Mouse (Mus musculus): ENCODE measurements at regions not wholly inside any gene's neighbourhood (a gene's known extent, or its start where the extent isn't known, plus 50 kb on each side); places are given as distances from the start of the nearest gene placed in this dataset.
A peak's percentile ranks its signal among the peaks of the same experiment; 100 is the strongest.

DNA sequence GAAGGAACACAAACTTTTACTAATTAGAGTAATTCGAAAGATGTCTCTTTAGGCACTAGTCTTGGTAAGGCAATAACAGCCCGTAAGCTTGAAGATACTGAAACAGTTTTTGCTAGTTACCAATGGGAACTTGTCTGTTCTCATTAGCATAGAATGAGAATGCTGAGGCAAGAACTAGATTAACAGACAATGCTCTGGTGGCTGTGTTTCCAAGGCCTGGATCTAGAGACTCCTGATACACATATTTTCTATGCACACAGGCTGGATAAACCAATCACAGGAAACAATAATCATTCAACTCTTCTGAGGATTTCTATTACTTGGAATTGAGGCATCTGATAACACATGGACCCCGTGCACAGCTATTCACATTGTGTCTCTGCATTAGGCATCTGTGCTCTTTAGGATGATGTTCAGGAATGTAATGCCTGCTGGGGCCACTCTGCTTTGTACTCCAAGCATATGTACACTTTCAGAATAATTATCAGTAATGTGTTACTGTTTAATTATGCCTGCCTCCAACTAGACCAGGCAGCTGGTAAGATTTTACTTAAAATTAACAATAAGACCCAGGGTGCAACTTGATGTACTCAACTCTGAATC, 1377.2 kb downstream of the Slc22a22 start:
- Histone ChIP-seq H3K4me1 (ENCODE audit: control insufficient read depth, insufficient read depth, low read length) (no peaks in the 10 kb centered on the region), H3K4me3 (ENCODE audit: insufficient read depth, low read length) (no peak overlapping the region), H3K27ac (ENCODE audit: insufficient read depth, low read depth, low read length) (no peak overlapping the region)
- TF ChIP-seq POLR2A (IDR thresholded peaks at IDR 0.05; ENCODE audit: borderline replicate concordance, low read depth, low read length) (no peak), CTCF (IDR thresholded peaks at IDR 0.05; ENCODE audit: low read depth, low read length) (no peak)

DNA sequence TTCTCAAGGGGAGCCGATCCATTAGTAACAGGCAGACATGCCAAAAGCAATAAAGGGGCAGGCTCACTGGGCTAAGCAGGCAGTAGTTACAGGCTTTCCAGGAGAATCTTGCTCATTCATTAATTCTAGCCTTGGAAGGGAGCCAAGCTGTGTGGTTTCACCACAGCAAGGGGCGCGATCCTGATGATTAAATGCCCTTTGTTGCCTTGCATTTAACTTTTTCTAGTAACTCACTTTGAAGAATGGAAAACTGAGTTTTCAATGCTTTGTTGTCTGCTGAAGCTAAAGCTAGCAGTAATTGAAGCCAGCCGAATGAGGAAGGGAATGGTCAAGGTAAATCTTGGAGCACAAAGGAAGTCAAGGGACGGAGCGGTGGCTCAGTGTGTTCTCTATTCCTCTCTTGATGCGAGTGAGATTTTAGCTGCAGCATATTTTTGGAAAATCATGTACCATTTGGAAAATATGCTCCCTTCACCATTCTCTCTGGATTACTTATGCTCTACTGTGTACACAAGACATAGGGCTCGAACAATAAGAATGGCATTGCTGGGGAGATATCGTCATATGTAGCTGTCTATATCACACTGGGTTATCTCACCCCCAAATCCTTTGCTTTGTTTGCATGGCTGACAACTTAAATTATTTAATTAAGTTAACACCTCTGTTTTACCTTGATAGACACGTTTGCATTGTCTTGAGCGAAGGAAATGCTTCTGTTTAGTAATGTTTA, 1399.4 kb downstream of the Slc22a22 start:
- Histone ChIP-seq H3K4me3 (ENCODE audit: insufficient read depth, low read length) (no peak overlapping the region), H3K4me1 (ENCODE audit: control insufficient read depth, insufficient read depth, low read length) (no peaks in the 10 kb centered on the region), H3K27ac (ENCODE audit: insufficient read depth, low read depth, low read length) (no peak overlapping the region)
- TF ChIP-seq POLR2A (IDR thresholded peaks at IDR 0.05; ENCODE audit: borderline replicate concordance, low read depth, low read length) = no peak

DNA sequence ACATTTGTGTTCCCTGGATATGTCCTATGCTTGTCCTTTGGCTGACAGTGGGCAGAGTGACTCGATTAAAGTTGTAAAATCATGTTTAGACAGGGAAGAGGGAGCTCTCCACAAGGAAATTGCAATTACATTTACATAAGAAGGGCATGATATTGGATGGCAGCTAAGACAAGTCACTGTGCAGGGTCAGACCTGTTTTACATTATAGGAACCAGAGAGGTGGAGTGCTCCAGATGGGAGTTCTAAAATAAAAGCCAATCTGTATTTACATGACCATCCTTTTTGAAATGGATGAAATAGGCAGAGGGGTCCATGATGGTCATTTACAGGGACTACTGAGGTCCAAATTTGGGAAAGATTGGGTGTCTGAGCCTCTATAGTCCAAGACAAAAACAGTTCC, 1400.3 kb downstream of the Slc22a22 start:
- H3K4me3 ChIP-seq (ENCODE audit: insufficient read depth, low read length) = no peak overlapping the region
- no peak for TF ChIP-seq CTCF (IDR thresholded peaks at IDR 0.05; ENCODE audit: low read depth, low read length)
- TF ChIP-seq POLR2A (IDR thresholded peaks at IDR 0.05; ENCODE audit: borderline replicate concordance, low read depth, low read length) = no peak
- no peak overlapping the region for H3K27ac ChIP-seq (ENCODE audit: insufficient read depth, low read depth, low read length)
- H3K4me1 ChIP-seq (ENCODE audit: control insufficient read depth, insufficient read depth, low read length) = no peaks in the 10 kb centered on the region

DNA sequence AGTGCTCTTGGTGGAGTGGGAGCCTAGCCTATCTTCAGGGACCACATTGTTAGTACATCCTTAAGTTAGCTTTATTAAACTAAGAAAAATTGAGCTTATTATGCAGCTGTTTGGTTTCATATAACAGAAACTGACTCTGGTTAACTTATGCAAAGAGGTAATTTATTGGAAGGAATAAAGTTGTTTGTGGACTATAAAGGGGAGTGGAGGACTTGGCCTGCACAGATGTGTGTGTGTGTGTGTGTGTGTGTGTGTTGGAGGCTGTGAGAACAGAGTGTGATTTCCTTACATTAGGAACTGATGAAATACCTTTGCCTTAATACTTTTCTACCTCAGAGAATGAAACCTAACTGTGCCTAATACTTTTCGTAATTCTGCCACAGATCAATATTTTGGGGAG, 1400.7 kb downstream of the Slc22a22 start:
- H3K4me3 ChIP-seq (ENCODE audit: insufficient read depth, low read length) = no peak overlapping the region
- H3K27ac ChIP-seq (ENCODE audit: insufficient read depth, low read depth, low read length) = no peak overlapping the region
- no peak for TF ChIP-seq POLR2A (IDR thresholded peaks at IDR 0.05; ENCODE audit: borderline replicate concordance, low read depth, low read length)
- TF ChIP-seq CTCF (IDR thresholded peaks at IDR 0.05; ENCODE audit: low read depth, low read length) = no peak
- H3K4me1 ChIP-seq (ENCODE audit: control insufficient read depth, insufficient read depth, low read length) = no peaks in the 10 kb centered on the region

DNA sequence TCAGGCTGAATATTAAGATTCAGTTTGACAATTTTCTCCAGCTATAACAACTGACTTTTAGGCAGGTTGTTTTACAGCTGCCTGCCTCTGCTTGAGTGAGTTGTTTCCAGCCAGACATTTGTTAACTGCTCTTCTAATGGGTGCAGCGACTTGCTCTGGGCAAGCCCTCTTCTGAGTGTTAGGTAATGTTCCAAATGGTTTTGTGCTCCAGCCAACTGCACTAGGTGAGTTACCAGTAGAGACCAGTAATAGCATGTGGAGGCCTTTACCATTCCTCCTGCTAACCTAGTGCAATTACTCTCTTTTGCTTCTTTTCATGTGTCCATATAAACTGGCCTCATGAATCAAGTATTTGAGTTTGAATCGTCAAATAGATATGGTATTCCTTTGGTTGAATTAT, 1407.9 kb downstream of the Slc22a22 start:
- TF ChIP-seq CTCF (IDR thresholded peaks at IDR 0.05; ENCODE audit: low read depth, low read length) (no peak), POLR2A (IDR thresholded peaks at IDR 0.05; ENCODE audit: borderline replicate concordance, low read depth, low read length) (no peak)
- Histone ChIP-seq H3K27ac (ENCODE audit: insufficient read depth, low read depth, low read length) (no peak overlapping the region), H3K4me1 (ENCODE audit: control insufficient read depth, insufficient read depth, low read length) (no peaks in the 10 kb centered on the region), H3K4me3 (ENCODE audit: insufficient read depth, low read length) (no peak overlapping the region)

DNA sequence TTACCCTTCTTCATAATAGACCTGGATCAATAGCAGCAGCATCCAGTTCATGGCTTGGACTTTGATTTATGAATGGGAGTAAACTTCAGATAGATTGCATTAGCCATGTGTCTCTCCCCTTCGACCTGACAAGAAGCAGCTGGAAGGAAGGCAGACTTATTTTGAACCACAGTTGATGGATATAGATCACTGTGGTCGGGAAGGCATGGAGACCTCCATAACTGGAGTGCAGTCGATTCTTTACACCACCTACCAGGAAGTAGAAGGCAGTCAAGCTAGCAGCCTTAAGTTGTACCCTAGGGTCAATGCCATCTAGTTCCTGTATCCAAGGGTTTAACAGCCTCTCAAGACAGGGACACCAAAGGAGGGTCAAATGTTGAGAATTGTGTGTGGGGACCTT, 1410.2 kb downstream of the Slc22a22 start:
- TF ChIP-seq POLR2A (IDR thresholded peaks at IDR 0.05; ENCODE audit: borderline replicate concordance, low read depth, low read length) = no peak
- no peak for TF ChIP-seq CTCF (IDR thresholded peaks at IDR 0.05; ENCODE audit: low read depth, low read length)

DNA sequence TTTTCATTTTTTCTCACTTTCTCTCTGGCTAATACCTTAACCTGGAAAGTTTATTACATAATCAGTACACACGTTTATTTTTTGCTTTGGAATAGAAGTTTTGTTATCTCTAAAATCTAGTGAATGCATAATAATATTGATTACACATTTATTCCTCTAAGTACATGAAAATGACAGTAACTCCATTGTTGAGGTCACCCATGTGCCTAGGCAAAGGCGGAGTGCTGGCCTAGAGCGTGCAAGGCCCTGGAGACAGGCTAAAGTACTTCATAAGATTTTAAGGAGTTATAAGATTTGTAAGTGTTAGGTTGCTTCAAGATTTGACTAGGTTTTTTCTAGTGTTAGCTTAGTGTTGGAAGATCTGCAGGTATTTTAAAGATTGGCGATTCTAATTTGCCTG, 1410.9 kb downstream of the Slc22a22 start:
- H3K4me1 ChIP-seq (ENCODE audit: control insufficient read depth, insufficient read depth, low read length) = no peaks in the 10 kb centered on the region
- TF ChIP-seq POLR2A (IDR thresholded peaks at IDR 0.05; ENCODE audit: borderline replicate concordance, low read depth, low read length) = no peak
- H3K27ac ChIP-seq (ENCODE audit: insufficient read depth, low read depth, low read length) = no peak overlapping the region
- no peak overlapping the region for H3K4me3 ChIP-seq (ENCODE audit: insufficient read depth, low read length)

More for the DNA sequence above, 1410.2 kb downstream of the Slc22a22 start:
- H3K4me3 ChIP-seq (ENCODE audit: insufficient read depth, low read length) = no peak overlapping the region
- no peaks in the 10 kb centered on the region for H3K4me1 ChIP-seq (ENCODE audit: control insufficient read depth, insufficient read depth, low read length)
- H3K27ac ChIP-seq (ENCODE audit: insufficient read depth, low read depth, low read length) = no peak overlapping the region

DNA sequence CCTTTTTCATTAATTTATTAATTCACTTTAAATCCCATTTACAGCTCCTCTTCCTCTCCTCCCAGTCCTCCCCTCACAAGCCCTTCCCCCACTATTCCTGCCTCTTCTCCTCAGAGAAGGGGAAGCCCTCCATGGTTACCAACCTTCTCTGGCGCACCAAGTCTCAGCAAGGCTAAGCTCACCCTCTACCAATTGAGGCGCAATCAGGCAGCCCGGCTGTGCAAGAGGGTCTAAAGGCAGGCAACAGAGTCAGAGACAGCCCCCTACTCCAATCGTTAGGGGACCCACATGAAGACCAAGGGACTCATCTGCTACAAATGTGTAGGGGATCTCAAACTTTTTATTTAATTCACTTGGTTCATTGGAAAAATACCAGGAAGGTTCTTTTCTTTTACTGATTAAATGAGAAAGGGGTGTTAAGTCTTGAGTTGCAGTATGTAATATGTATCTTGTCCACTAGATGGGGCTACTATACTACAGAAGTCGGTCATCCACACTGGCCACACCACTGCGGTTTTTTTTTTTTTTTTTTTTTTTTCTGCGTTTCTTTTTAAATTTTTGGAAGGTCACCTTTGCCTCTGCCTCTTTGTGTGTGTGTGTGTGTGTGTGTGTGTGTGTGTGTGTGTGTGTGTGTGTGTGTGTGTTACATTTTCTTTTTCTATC, 1411.4 kb downstream of the Slc22a22 start:
- H3K4me1 ChIP-seq (ENCODE audit: control insufficient read depth, insufficient read depth, low read length) = no peaks in the 10 kb centered on the region
- TF ChIP-seq CTCF (IDR thresholded peaks at IDR 0.05; ENCODE audit: low read depth, low read length) (0 out of 2 replicates have a peak, but pooled peaks have one; percentile 8), POLR2A (IDR thresholded peaks at IDR 0.05; ENCODE audit: borderline replicate concordance, low read depth, low read length) (no peak)
- no peak overlapping the region for H3K4me3 ChIP-seq (ENCODE audit: insufficient read depth, low read length)
- no peak overlapping the region for H3K27ac ChIP-seq (ENCODE audit: insufficient read depth, low read depth, low read length)

DNA sequence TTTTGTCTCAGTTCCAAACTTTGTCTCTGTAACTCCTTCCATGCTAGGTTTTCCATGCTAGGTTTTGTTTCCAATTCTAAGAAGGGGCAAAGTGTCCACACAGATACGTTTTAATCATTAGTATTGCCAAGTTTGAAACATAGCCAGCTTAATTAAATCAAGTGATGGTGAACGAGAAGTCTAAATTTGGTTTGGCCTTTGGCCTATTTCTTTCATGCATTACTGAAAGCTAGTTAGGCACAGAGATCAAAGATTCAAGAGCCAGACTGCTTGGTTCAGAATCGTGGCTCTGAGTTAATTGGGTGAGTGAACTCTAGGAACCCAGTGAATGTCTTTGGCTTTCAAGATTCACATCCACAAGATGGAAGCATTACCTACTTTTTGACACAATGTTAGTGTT, 1414.8 kb downstream of the Slc22a22 start:
- Histone ChIP-seq H3K27ac (ENCODE audit: insufficient read depth, low read depth, low read length) (no peak overlapping the region), H3K4me3 (ENCODE audit: insufficient read depth, low read length) (no peak overlapping the region), H3K4me1 (ENCODE audit: control insufficient read depth, insufficient read depth, low read length) (no peaks in the 10 kb centered on the region)
- TF ChIP-seq CTCF (IDR thresholded peaks at IDR 0.05; ENCODE audit: low read depth, low read length) (no peak), POLR2A (IDR thresholded peaks at IDR 0.05; ENCODE audit: borderline replicate concordance, low read depth, low read length) (no peak)

DNA sequence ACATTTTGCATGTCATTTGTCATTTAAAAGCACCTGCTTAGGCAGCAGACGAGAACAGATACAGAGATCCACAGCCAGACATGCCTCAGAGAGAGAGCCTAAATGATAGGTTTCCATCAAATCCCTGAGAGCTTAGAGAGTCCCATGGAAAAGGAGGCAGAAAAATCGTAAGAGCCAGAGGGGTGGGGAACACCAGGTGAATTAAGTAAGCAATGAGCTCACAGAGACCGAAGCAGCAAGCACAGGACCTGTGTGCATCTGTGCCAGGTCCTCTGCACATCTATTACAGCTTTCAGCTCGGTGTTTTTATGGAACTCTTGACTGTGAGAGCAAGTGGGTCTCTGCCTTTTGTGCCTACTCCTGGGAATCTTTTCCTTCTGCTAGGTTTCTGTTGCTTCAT, 1416.1 kb downstream of the Slc22a22 start:
- no peak overlapping the region for H3K4me3 ChIP-seq (ENCODE audit: insufficient read depth, low read length)
- no peak overlapping the region for H3K27ac ChIP-seq (ENCODE audit: insufficient read depth, low read depth, low read length)
- no peaks in the 10 kb centered on the region for H3K4me1 ChIP-seq (ENCODE audit: control insufficient read depth, insufficient read depth, low read length)
- no peak for TF ChIP-seq CTCF (IDR thresholded peaks at IDR 0.05; ENCODE audit: low read depth, low read length)
- no peak for TF ChIP-seq POLR2A (IDR thresholded peaks at IDR 0.05; ENCODE audit: borderline replicate concordance, low read depth, low read length)

Measured in bone marrow macrophage, adult 2 months (primary cell).